Mouse (Mus musculus): ENCODE measurements around the gene Hoxa5. TPM values are rescaled to one million over a fixed set of nuclear protein-coding genes. Genes with fewer than 3 reads are reported as not detected.

Gene Hoxa5
- total RNA-seq, 2 experiments from 2014 or later, result 0.52 to 1.3 TPM

GRCm38 (mm10) chr6:52170166-52170897, 34.1 kb downstream of the Hoxa5 start:
- intact Hi-C loops (cut with DNase I), result no loop called here
- no peak for DNase-seq (ENCODE audit: low spot score)

DNA sequence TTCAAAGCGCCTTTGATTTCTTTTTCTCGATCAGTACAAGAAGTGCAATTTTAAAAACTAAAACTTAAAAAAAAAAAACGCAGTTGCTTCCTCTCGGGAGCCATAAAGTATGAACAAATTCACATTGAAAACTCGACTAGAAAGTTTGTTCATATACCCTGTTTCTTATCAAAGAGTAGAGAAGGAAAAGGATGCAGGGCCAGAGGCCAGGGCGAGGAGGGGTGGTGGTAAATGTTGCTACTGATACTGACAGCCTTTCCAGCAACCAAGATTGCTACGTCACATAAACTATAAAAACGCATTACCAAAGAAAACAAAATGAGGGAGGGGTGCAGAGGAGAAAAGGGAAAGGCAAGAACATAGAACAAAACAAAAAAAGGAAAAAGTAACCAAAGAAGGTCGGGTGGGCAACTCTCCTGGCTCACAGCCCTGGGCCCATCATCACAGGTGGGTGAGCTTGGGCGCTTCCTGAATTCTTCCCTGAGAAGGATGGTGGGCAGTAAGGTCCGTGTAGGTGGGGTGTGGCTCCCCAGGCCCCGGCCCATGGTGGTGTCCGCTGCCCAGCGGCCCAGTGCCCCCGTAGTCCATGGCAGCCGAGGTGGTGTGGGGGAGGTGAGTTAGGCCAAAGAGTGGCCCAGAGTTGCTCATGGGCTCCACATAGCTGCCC, 34.8 kb downstream of the Hoxa5 start:
- no peak for DNase-seq (ENCODE audit: low spot score)
- intact Hi-C loops (cut with DNase I), result no loop called here

GRCm38 (mm10) chr6:52168191-52169055, 36.0 kb downstream of the Hoxa5 start:
- intact Hi-C loops (cut with DNase I), result no loop called here
- no peak for DNase-seq (ENCODE audit: low spot score)

DNA sequence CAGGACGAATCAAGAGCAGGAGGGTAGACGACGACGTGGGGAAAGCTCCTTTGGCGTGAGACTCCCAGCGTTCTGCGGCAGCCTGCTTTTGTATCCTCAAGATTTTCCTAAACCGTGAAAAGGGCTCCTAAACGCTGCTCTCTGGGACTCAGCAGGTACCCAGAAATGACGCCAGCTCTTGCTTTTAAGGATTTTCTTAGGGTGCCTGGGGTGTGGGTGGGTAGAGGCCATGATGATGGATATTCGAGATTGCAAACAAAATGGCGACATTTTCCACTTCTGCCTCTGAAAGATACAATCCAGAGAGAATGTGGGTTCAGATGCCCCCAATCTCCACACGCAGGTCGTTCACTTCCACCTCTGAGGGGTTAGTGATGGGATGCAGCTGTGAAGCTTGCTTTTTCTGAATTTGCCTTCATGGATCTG, 36.6 kb downstream of the Hoxa5 start:
- no peak for DNase-seq (ENCODE audit: low spot score)
- intact Hi-C loops (cut with DNase I), result no loop called here

DNA sequence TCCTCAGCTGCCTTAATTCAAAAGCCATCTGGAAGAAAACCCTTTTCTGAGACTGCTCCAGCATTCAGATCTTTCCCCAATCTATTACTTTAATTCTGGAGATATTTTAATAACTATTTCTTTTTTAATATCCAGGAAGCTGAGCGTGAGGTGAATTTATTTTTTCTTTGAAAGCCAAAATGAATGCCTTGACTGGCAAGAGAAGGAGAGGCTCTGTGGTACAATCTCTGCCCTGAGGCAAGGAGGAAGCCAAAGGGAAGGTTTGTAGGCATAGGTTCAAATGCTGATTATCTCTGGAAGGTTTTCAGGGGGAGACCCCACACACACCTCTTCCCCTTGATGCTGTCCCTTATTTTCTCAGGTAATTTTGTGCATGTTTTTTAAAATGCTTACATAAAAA, 37.2 kb downstream of the Hoxa5 start:
- intact Hi-C loops (cut with DNase I), result no loop called here

GRCm38 (mm10) chr6:52166431-52167077, 37.8 kb downstream of the Hoxa5 start:
- no peak for DNase-seq (ENCODE audit: low spot score)
- intact Hi-C loops (cut with DNase I), result no loop called here

More for the DNA sequence above, 37.2 kb downstream of the Hoxa5 start:
- DNase-seq (ENCODE audit: low spot score), result no peak

DNA sequence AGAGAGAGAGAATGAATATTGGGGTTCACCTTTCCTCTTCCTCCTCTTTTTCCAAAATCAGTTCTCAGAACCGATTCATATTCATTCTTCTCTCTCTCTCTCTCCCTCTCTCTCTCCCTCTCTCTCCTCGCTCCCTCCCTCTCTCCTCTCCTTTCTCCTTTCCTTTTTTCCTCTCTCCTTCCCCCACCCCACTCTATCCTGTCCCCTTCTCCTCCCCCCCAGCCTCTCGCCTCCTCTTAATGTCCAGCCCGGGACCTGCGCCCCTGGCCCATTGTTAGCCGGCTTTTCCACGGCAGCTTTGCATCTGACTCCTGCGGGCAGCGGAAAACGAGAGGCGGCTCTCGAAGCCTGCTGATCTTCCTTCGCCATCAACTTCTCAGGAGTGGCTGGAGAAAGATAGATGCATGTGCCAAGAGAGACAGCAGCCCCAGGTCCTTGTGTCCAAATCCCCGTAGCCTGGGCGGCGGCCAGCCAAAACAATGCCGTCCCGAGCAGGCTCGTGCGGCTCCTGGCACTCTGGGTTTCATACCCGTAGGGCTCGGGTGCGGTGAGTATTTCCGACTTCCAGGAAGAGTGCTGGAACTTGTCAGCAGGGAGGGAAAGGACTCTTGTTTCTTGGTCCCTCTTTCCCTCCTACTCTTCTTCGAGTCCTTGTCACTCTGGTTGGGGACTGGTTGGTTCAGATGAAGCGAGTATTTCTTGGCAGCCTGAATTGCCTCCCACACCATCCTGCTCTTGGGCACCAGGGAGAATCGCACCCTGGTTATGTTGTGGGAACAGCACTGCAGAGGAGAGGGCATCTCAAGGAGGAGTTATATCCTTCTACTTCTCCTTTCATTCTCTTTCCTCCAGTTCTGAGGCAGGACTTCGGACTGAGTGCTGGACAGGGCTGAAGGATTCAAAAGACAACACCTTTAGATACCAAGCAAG, 38.7 kb downstream of the Hoxa5 start:
- intact Hi-C loops (cut with DNase I), result no loop called here

DNA sequence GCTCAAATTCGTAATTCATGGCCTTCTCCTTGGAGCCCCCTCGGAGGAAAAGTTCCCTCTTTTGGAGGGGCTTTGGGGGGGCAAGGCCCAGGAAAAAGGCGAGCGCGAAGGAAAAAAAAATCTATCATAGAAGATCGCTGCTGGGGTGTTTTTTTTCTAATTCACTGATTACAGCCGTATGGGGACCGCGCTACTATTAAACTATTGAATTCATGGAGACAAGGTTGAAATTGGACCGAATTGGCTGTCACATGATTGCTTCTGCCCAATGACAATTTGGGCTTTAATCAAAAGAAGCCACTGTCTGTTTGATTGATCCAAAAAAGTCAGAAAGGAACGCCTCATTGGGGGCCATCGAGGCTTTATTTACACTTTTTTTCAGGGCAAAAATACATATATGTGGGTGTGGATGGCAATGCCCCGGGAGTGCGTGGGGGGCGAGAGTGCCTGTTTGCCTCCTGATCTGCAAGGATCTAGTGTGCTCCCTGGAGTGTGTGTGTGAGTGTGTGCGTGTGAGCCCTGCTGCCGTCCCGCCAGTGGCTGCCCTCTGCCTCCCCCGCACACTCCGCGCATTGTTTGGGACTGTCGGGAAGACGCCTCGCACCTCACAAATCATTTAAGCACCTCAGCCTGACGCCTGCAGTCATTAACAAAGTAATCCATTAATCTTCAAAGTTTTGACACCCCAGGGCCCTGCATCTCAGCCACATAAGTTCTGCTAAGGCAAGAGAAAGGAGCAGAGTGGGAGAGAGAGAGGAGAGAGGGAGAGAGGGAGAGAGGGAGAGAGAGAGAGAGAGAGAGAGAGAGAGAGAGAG, 39.6 kb downstream of the Hoxa5 start, which contains the start of gene Hoxa2:
Gene Hoxa2 (minus strand): TSS at position 206 of the 815 bp plus-strand sequence.
- intact Hi-C loops (cut with DNase I), result loop anchor here (5.0 kb wide), 2 partner anchors 32 to 983 kb away; no protein-coding TSS in a partner anchor
- no peak for DNase-seq (ENCODE audit: low spot score)

More for the DNA sequence above, 38.7 kb downstream of the Hoxa5 start:
- no peak for DNase-seq (ENCODE audit: low spot score)

GRCm38 (mm10) chr6:52164051-52164625, 40.2 kb downstream of the Hoxa5 start:
- intact Hi-C loops (cut with DNase I), result loop anchor here (5.0 kb wide), 2 partner anchors 33 to 982 kb away; no protein-coding TSS in a partner anchor
- no peak for DNase-seq (ENCODE audit: low spot score)

- intact Hi-C loops (cut with DNase I), result loop anchor here (5.0 kb wide), 2 partner anchors 34 to 981 kb away; no protein-coding TSS in a partner anchor
- DNase-seq (ENCODE audit: low spot score), result no peak
Measured at GRCm38 (mm10) chr6:52163366-52164031, 40.9 kb downstream of the Hoxa5 start.

DNA sequence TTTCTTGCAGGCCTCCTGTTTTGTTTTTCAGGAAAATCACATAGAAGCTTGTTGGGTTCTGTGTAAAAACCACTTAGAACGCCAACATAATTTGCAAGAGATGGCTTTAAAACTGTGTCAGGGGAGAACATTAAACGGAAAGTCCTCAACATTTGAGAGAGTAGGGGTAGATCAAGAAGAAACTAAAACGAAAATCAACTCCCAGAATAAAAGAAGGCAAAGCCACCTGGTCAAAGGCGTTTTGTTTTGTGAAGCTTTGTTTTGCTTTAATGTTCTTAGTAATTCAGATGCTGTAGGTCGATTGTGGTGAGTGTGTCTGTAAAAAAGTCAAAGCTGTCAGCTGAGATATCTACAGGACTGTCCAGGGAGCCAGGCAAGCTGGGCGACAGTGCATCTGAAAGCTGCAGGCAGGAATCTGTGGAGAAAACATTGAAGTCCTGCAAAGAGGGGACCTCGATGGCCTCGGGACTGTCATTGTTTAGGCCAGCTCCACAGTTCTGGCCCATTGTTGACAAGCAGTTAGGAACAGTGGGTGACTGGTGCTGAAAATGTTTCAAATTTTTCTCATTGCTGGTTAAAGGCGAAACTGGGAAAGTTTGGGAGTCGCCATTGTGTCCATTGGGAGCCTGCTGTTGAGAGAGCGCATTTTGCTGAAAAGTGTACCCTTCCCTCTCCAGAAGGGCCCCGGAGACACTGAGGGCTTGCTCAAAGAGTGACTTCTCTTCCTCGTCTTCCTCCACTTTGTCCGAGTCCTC, 41.6 kb downstream of the Hoxa5 start:
- intact Hi-C loops (cut with DNase I), result loop anchor here (5.0 kb wide), 2 partner anchors 35 to 980 kb away; no protein-coding TSS in a partner anchor
- DNase-seq (ENCODE audit: low spot score), result no peak

GRCm38 (mm10) chr6:52162093-52162380, 42.4 kb downstream of the Hoxa5 start:
- intact Hi-C loops (cut with DNase I), result loop anchor here (5.0 kb wide), 2 partner anchors 35 to 980 kb away; no protein-coding TSS in a partner anchor
- DNase-seq (ENCODE audit: low spot score), result no peak

DNA sequence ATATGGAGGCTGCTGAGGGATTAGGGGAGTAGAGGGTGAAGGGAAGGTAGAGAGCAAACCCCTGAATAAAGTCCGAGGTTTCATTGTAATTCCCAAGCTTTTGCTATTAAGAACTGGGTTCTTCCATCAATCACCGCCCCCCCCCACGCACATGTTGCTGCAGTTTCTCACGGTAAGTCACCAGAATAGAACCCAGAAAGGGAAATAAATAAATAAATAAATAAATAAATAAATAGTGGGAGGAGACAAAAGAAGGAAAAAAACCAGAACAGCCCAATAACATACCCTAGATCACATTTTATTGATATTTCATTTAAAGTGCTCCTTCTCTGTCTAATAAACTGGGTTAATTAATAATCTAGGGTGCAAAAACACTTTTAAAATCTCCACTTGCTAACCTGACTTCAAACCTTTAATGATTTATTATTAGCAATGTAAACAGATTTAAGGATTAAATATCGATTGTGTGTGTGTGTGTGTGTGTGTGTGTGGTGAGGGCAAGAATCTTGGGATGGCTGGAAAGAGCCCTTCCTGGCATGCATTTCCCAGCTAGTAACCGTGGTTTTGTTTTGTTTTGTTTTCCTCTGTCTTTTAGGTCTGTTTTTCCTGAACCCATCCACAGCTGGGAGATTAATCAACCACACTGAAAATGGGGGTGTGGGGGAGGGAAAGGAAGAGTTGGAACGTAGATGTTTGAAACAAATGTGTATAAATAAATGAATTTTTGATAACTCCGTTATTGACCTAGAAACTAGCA, 42.9 kb downstream of the Hoxa5 start:
- intact Hi-C loops (cut with DNase I), result loop anchor here (5.0 kb wide), 2 partner anchors 36 to 979 kb away; no protein-coding TSS in a partner anchor
- no peak for DNase-seq (ENCODE audit: low spot score)

DNA sequence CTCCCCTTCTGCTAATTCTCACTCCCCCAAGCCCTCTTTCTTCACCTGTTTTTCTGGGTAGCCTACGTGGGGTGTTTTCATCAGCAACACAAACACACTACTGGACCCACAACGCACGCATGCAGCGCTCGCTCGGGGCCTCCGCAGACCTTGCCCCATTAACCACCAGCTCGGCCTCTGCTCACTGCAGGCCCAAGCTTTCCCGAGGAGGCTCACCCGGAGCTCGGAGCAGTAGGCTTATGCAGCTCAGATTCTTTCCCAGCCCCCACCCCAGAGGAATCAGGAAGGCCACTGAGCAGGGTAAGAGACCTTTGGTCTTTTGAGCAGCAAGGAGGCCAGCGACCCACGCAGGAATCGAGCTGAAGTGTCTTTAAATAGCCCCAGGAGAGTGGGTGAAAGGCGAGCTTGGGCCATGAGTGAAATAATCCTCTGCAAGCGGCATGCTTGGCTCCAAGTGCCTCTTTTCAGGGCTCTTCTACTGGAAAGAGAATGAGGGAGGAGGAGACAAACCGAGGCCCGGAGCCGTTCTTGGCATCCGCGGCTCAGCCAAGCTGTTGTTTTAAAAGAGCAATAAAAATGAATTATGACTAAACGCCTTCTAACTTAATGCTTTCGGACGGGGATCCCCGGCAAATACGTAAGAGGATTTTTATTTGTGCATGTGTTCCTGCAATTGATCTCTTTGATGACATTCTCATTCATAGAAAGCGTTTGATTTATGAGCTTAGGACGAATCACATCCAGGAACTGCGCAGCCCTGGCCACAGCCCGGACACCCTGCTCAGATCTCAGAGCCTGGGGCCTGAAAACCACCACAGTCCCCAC, 43.7 kb downstream of the Hoxa5 start:
- DNase-seq (ENCODE audit: low spot score), result no peak
- intact Hi-C loops (cut with DNase I), result loop anchor here (5.0 kb wide), 2 partner anchors 37 to 978 kb away; no protein-coding TSS in a partner anchor

DNA sequence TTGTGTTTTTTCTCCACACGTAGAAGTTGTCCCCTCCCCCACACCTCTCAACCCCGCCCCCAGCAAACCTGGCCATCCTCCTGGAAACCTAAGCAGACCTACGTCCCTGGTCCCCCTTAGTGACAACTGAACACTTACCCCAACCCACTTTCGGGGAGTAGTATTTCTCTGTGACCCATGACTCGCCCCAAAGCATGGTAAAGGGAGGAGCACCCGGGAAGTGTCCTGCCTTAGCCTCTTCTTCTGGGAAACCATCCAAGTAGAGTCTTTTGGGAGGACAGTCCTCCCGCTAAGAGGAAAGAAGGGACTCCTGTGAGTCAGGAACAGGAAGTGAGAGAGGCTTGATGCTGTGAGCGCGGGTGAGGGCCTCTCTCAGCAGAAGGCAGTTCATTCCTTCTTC, 44.4 kb downstream of the Hoxa5 start:
- intact Hi-C loops (cut with DNase I), result loop anchor here (5.0 kb wide), 2 partner anchors 37 to 978 kb away; no protein-coding TSS in a partner anchor
- DNase-seq (ENCODE audit: low spot score), result no peak

All from heart, postnatal 25 days (tissue).